Mouse (Mus musculus): ENCODE data around the gene Esyt2.

DNA sequence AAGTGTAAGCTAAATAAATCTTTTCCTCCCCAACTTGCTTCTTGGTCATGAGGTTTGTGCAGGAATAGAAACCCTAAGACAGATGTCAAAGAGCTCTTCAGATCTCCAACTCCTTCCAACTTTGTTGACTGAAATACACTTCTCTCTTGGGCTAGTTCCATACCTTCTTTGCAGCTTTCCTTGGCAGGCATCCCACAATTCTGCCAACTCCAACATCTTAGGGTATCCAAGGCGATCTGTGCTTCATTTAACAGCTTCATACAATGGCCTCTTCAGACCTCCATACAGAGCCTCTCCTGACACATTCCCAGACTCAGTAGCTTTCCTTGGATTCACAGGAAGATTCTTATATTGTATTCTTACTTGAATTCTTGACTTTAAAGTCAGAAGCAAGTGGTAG, 7.3 kb upstream of the Esyt2 start:
- TF ChIP-seq POLR2A (IDR thresholded peaks at IDR 0.05; ENCODE audit: insufficient read length, low read depth) (no peak), E2F4 (IDR thresholded peaks at IDR 0.05; ENCODE audit: insufficient read depth) (no peak), MAX (IDR thresholded peaks at IDR 0.05; ENCODE audit: low read depth) (no peak), TCF3 (IDR thresholded peaks at IDR 0.05; ENCODE audit: insufficient read length, low read depth) (no peak), POLR2AphosphoS2 (IDR thresholded peaks at IDR 0.05; ENCODE audit: insufficient read length, low read depth) (no peak)

Data from myocyte (in vitro differentiated cells).